Mouse (Mus musculus): Measurements from ENCODE around the gene Orc2.

- no peak for TF ChIP-seq MYOD1 (IDR thresholded peaks at IDR 0.05; ENCODE audit: control insufficient read depth, insufficient read length, low read depth)
- no peak for TF ChIP-seq CTCF (IDR thresholded peaks at IDR 0.05; ENCODE audit: control insufficient read depth, insufficient read depth, insufficient read length)
- TF ChIP-seq CEBPB (IDR thresholded peaks at IDR 0.05; ENCODE audit: low read depth): no peak
- TF ChIP-seq USF1 (IDR thresholded peaks at IDR 0.05; ENCODE audit: low read depth): no peak
- no peak for TF ChIP-seq FOSL1 (IDR thresholded peaks at IDR 0.05; ENCODE audit: insufficient read depth, low read length, poor library complexity, severe bottlenecking)
- TF ChIP-seq MAX (IDR thresholded peaks at IDR 0.05): no peak
- TF ChIP-seq MYOG (IDR thresholded peaks at IDR 0.05; ENCODE audit: control insufficient read depth, extremely low read depth, insufficient read length): no peak
Observed at GRCm38 (mm10) chr1:58445861-58446260, 59.0 kb downstream of the Orc2 start.

Data from C2C12 (cell line).